Mouse (Mus musculus) liver, embryonic 15.5 days (tissue): Measurements from ENCODE around the gene Zfp410. TPM values are rescaled to one million over a fixed set of nuclear protein-coding genes. Genes with fewer than 3 reads are reported as not detected.

Experiments
- ATAC-seq: fragments of 200-750 bp; cut with Nextera tagmentation; 2 replicates; pipeline ENCODE4 v1.8.0; 2017; ENCODE audit warnings: moderate number of reproducible peaks, mild to moderate bottlenecking, moderate library complexity; ENCODE audit not compliant: insufficient read depth
- H3K27ac ChIP-seq: fragments of 300-500 bp; sonication (generic); replicated peaks from 2 replicates; pipeline ENCODE4 v1.5.1; 2015; ENCODE audit warnings: mild to moderate bottlenecking, inconsistent platforms
- H3K27me3 ChIP-seq: fragments of 300-500 bp; sonication (generic); 2 replicates; pipeline ENCODE4 v1.6.1; 2015; ENCODE audit warnings: mild to moderate bottlenecking, inconsistent platforms
- H3K36me3 ChIP-seq: fragments of 300-500 bp; sonication (generic); replicated peaks from 2 replicates; pipeline ENCODE4 v1.6.1; 2015; ENCODE audit warnings: moderate library complexity, mild to moderate bottlenecking, inconsistent platforms
- H3K4me1 ChIP-seq: fragments of 300-500 bp; sonication (generic); replicated peaks from 2 replicates; pipeline ENCODE4 v1.6.1; 2015; ENCODE audit warnings: inconsistent platforms
- H3K4me2 ChIP-seq: fragments of 300-500 bp; sonication (generic); 2 replicates; pipeline ENCODE4 v1.6.1; 2015; ENCODE audit warnings: moderate library complexity, mild to moderate bottlenecking, inconsistent platforms
- H3K4me3 ChIP-seq: fragments of 300-500 bp; sonication (generic); replicated peaks from 2 replicates; pipeline ENCODE4 v1.5.1; 2015; ENCODE audit warnings: mild to moderate bottlenecking, inconsistent platforms
- H3K9ac ChIP-seq: fragments of 300-500 bp; sonication (generic); 2 replicates; pipeline ENCODE4 v1.6.1; 2015; ENCODE audit warnings: moderate library complexity, mild to moderate bottlenecking, inconsistent platforms
- H3K9me3 ChIP-seq: fragments of 300-500 bp; sonication (generic); replicated peaks from 2 replicates; pipeline ENCODE4 v1.6.1; 2016; ENCODE audit warnings: inconsistent platforms
- WGBS: fragments of 180-500 bp; shearing (Covaris S2); methylation state at CpG from one replicate; pipeline ENCODE4 v1.1.7; 2015; ENCODE audit warnings: mixed read lengths; ENCODE audit not compliant: insufficient replicate concordance; 5-methylcytosine and 5-hydroxymethylcytosine counted together
- polyA plus RNA-seq: library from polyadenylated mRNA; unstranded; fragments of >200 nt; fragmentation: Nextera tagmentation; extraction: Ambion mirVana; gene quantifications from 2 replicates; pipeline ENCODE4 v1.2.1, GENCODE M21; 2015

Gene Zfp410
- polyA plus RNA-seq, 1 experiment from 2014 or later, result 35.4 TPM

- H3K9ac ChIP-seq, result peak within 1 kb of the TSS; percentile 71
- H3K9me3 ChIP-seq, result no peaks in the 10 kb centered on the region
- peaks cover under 1% of the 10 kb centered on the region for H3K36me3 ChIP-seq
- peak within 1 kb of the TSS; percentile 87 for H3K4me3 ChIP-seq
- peak within 1 kb of the TSS; percentile 93 for H3K4me2 ChIP-seq
- no peaks in the 10 kb centered on the region for H3K27me3 ChIP-seq
- peak; percentile 95 for ATAC-seq
- WGBS, result under 1% methylated on average over 51 of the region's 51 CpGs
- peaks cover 66% of the 10 kb centered on the region for H3K4me1 ChIP-seq
- peak within 1 kb of the TSS; percentile 73 for H3K27ac ChIP-seq
Measured at GRCm38 (mm10) chr12:84361555-84362489, 45.2 kb downstream of the Zfp410 start, which contains the start of the genes Coq6 and Fam161b. Coq6 (plus strand) TSS chr12:84361657. Fam161b (minus strand) TSS chr12:84361833.

GRCm38 (mm10) chr12:84362872-84363271 lies 46.2 kb downstream of the Zfp410 start:
- no peak for ATAC-seq
- Histone ChIP-seq H3K27ac (no peak overlapping the region), H3K9me3 (no peaks in the 10 kb centered on the region), H3K9ac (no peak overlapping the region), H3K4me2 (peak overlapping the region; percentile 93), H3K36me3 (peaks cover 11% of the 10 kb centered on the region), H3K27me3 (no peaks in the 10 kb centered on the region), H3K4me1 (peaks cover 64% of the 10 kb centered on the region), H3K4me3 (peak overlapping the region; percentile 87)
- 28% methylated on average over 2 of the region's 2 CpGs for WGBS

GRCm38 (mm10) chr12:84364291-84364690 lies 47.6 kb downstream of the Zfp410 start:
- H3K9me3 ChIP-seq, result no peaks in the 10 kb centered on the region

GRCm38 (mm10) chr12:84365137-84365536 lies 48.5 kb downstream of the Zfp410 start:
- Histone ChIP-seq H3K27me3 (no peaks in the 10 kb centered on the region), H3K4me2 (no peak overlapping the region), H3K27ac (no peak overlapping the region), H3K4me1 (peaks cover 41% of the 10 kb centered on the region), H3K9me3 (no peaks in the 10 kb centered on the region), H3K4me3 (no peak overlapping the region), H3K36me3 (peaks cover 32% of the 10 kb centered on the region), H3K9ac (no peak overlapping the region)
- WGBS, result 81% methylated on average over 6 of the region's 6 CpGs
- no peak for ATAC-seq

More at GRCm38 (mm10) chr12:84364291-84364690, 47.6 kb downstream of the Zfp410 start:
- Histone ChIP-seq H3K36me3 (peaks cover 24% of the 10 kb centered on the region), H3K27me3 (no peaks in the 10 kb centered on the region), H3K27ac (no peak overlapping the region), H3K4me1 (peaks cover 50% of the 10 kb centered on the region), H3K4me2 (no peak overlapping the region), H3K4me3 (no peak overlapping the region), H3K9ac (no peak overlapping the region)
- no peak for ATAC-seq
- 72% methylated on average over 9 of the region's 9 CpGs for WGBS

GRCm38 (mm10) chr12:84366971-84367370 lies 50.3 kb downstream of the Zfp410 start:
- H3K4me2 ChIP-seq, result no peak overlapping the region
- H3K27me3 ChIP-seq, result no peaks in the 10 kb centered on the region
- 50% methylated on average over 9 of the region's 9 CpGs for WGBS
- H3K27ac ChIP-seq, result no peak overlapping the region
- peaks cover 30% of the 10 kb centered on the region for H3K4me1 ChIP-seq
- ATAC-seq, result no peak
- no peak overlapping the region for H3K9ac ChIP-seq
- no peaks in the 10 kb centered on the region for H3K9me3 ChIP-seq
- H3K36me3 ChIP-seq, result peaks cover 50% of the 10 kb centered on the region
- no peak overlapping the region for H3K4me3 ChIP-seq

GRCm38 (mm10) chr12:84371647-84372046 lies 55.0 kb downstream of the Zfp410 start:
- Histone ChIP-seq H3K4me2 (no peak overlapping the region), H3K27ac (no peak overlapping the region), H3K4me3 (no peak overlapping the region), H3K36me3 (peaks cover 81% of the 10 kb centered on the region), H3K4me1 (peaks cover 7% of the 10 kb centered on the region), H3K9me3 (no peaks in the 10 kb centered on the region), H3K27me3 (no peaks in the 10 kb centered on the region), H3K9ac (no peak overlapping the region)
- WGBS, result 83% methylated on average over 5 of the region's 5 CpGs
- no peak for ATAC-seq

- ATAC-seq, result no peak
- no peak overlapping the region for H3K4me3 ChIP-seq
- 70% methylated on average over 6 of the region's 6 CpGs for WGBS
- no peak overlapping the region for H3K4me2 ChIP-seq
- no peaks in the 10 kb centered on the region for H3K27me3 ChIP-seq
- no peaks in the 10 kb centered on the region for H3K9me3 ChIP-seq
- peaks cover 64% of the 10 kb centered on the region for H3K36me3 ChIP-seq
- H3K27ac ChIP-seq, result no peak overlapping the region
- no peaks in the 10 kb centered on the region for H3K4me1 ChIP-seq
- H3K9ac ChIP-seq, result no peak overlapping the region
Measured at GRCm38 (mm10) chr12:84373831-84374481, 57.3 kb downstream of the Zfp410 start.

GRCm38 (mm10) chr12:84382369-84382768 lies 65.7 kb downstream of the Zfp410 start:
- Histone ChIP-seq H3K9ac (no peak overlapping the region), H3K4me1 (peaks cover 22% of the 10 kb centered on the region), H3K27ac (no peak overlapping the region), H3K9me3 (no peaks in the 10 kb centered on the region), H3K27me3 (no peaks in the 10 kb centered on the region), H3K4me3 (no peak overlapping the region), H3K4me2 (no peak overlapping the region), H3K36me3 (peaks cover 17% of the 10 kb centered on the region; the same call in 1 of the 2 replicates)
- WGBS, result 74% methylated on average over 4 of the region's 4 CpGs
- no peak for ATAC-seq

- H3K27me3 ChIP-seq, result no peaks in the 10 kb centered on the region
- H3K27ac ChIP-seq, result 0 out of 2 replicates have a peak overlapping the region, but pooled peaks have one; percentile 53
- H3K9me3 ChIP-seq, result no peaks in the 10 kb centered on the region
- 0 out of 2 replicates have a peak, but pooled peaks cover 8% of the 10 kb centered on the region for H3K36me3 ChIP-seq
- peaks cover 32% of the 10 kb centered on the region for H3K4me1 ChIP-seq
- H3K4me2 ChIP-seq, result no peak overlapping the region
- 64% methylated on average over 5 of the region's 5 CpGs for WGBS
- H3K9ac ChIP-seq, result no peak overlapping the region
- peak; percentile 61; the same call in 1 of the 2 replicates for ATAC-seq
- H3K4me3 ChIP-seq, result no peak overlapping the region
Measured at GRCm38 (mm10) chr12:84384644-84385081, 68.0 kb downstream of the Zfp410 start.

GRCm38 (mm10) chr12:84385408-84385807 lies 68.8 kb downstream of the Zfp410 start:
- Histone ChIP-seq H3K36me3 (0 out of 2 replicates have a peak, but pooled peaks cover 8% of the 10 kb centered on the region), H3K27ac (peak overlapping the region; percentile 41; the same call in 1 of the 2 replicates), H3K27me3 (no peaks in the 10 kb centered on the region), H3K4me3 (no peak overlapping the region), H3K4me2 (no peak overlapping the region), H3K4me1 (peaks cover 30% of the 10 kb centered on the region), H3K9ac (no peak overlapping the region), H3K9me3 (no peaks in the 10 kb centered on the region)
- ATAC-seq, result no peak
- WGBS, result 82% methylated on average over 4 of the region's 4 CpGs

GRCm38 (mm10) chr12:84388097-84388496 lies 71.4 kb downstream of the Zfp410 start:
- no peaks in the 10 kb centered on the region for H3K27me3 ChIP-seq
- no peak overlapping the region for H3K27ac ChIP-seq
- no peaks in the 10 kb centered on the region for H3K9me3 ChIP-seq
- WGBS, result 81% methylated on average over 8 of the region's 8 CpGs
- no peak for ATAC-seq
- H3K4me2 ChIP-seq, result no peak overlapping the region
- H3K9ac ChIP-seq, result no peak overlapping the region
- H3K4me3 ChIP-seq, result no peak overlapping the region
- peaks cover 17% of the 10 kb centered on the region; the same call in 1 of the 2 replicates for H3K36me3 ChIP-seq
- peaks cover 30% of the 10 kb centered on the region for H3K4me1 ChIP-seq
